Mouse (Mus musculus): Measurements from ENCODE around the gene Kcnab1. TPM values are rescaled to one million over a fixed set of nuclear protein-coding genes. Genes with fewer than 3 reads are reported as not detected.

Gene Kcnab1
- polyA plus RNA-seq, 1 experiment from 2014 or later: 3.3 TPM

DNA sequence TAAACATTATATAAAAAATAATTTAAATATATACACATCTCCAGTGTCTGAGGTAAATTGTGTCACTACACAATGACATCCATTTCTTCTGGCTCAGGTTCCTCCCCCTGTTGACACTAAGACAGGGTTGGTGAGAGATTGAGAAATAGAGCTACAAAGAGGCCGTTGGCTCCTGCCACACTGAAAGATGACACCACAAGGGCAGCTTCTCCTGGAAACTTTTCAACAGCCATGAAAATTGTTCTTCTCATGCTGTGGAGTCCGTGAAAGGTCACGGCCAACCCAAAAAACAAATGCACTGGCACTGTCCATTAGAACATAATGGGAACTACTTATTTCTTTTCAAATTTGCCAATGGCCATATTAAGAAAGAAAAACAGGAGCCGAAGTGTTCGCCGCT is 256.0 kb downstream of the Kcnab1 start:
- Histone ChIP-seq H3K27ac (no peak overlapping the region), H3K9me3 (no peaks in the 10 kb centered on the region), H3K4me1 (no peaks in the 10 kb centered on the region), H3K4me3 (replicated peaks) (no peak overlapping the region), H3K27me3 (no peaks in the 10 kb centered on the region), H3K4me2 (no peak overlapping the region), H3K36me3 (replicated peaks) (peaks cover 9% of the 10 kb centered on the region), H3K9ac (no peak overlapping the region)
- WGBS: 85% methylated on average over 6 of the region's 6 CpGs
- no peak for ATAC-seq (ENCODE audit: low FRiP score)

DNA sequence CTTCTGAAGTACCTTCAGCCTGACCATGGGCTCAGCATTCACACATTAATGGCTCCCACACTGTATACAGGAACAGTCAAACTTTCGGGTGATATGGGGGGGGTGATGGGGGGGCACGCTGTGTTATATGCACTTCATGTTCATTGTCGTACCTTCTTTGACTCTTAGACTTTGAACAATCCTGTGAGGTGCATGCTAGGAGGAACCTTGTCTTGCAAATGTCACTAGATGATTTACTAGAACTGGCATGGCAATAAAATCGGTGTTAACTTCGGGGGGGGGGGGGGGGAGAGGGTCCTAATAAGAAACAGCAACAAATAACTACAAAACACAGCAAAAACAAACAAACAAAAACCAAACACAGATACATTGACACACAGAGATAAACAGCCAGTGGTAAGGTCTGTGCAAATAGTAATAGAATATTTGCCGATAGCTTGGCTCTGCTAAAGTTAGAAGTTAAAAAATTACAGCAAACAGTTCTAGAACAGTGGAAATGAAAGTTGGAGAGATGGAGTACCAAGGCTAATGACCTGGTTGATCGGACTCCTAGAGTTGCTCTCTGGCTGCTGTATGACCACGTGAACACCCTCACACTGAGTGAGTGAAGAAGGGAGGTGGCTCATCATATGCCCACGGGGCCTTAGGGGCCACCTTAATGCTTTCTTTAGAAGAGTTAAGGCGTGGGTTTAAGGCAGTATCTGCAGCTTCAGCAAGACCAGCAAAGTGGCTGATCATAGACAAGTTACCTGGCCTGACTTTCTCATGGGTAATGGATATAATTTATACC is 256.9 kb downstream of the Kcnab1 start:
- H3K4me3 ChIP-seq (replicated peaks): no peak overlapping the region
- no peak for ATAC-seq (ENCODE audit: low FRiP score)
- H3K36me3 ChIP-seq (replicated peaks): peaks cover 18% of the 10 kb centered on the region
- H3K27ac ChIP-seq: no peak overlapping the region
- H3K4me2 ChIP-seq: no peak overlapping the region
- no peaks in the 10 kb centered on the region for H3K27me3 ChIP-seq
- no peaks in the 10 kb centered on the region for H3K9me3 ChIP-seq
- 87% methylated on average over 10 of the region's 10 CpGs for WGBS
- no peak overlapping the region for H3K9ac ChIP-seq
- no peaks in the 10 kb centered on the region for H3K4me1 ChIP-seq

DNA sequence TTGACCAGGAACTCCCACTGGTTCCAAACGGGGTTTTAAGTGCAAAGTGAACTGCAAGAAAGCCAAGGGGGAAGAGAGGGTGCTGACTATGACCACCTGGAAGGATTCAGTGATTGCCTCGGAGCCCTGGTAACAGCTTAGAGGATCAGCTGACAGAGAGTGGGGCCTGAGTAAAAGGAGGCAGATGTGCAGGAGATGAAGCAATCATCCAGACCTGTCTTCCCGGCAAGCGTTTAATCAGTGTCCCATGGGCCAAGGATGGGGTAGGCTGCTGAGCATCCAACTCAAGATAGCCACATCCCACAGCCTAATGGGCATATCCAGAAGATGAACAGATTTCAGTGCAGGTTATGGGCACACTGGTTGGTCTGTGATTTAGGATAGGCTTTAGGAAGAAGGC is 258.8 kb downstream of the Kcnab1 start:
- Histone ChIP-seq H3K9ac (no peak overlapping the region), H3K27ac (no peak overlapping the region), H3K4me3 (replicated peaks) (no peak overlapping the region), H3K4me1 (no peaks in the 10 kb centered on the region), H3K27me3 (no peaks in the 10 kb centered on the region), H3K9me3 (no peaks in the 10 kb centered on the region), H3K36me3 (replicated peaks) (peaks cover 34% of the 10 kb centered on the region), H3K4me2 (no peak overlapping the region)
- 74% methylated on average over 4 of the region's 4 CpGs for WGBS
- ATAC-seq (ENCODE audit: low FRiP score): no peak

DNA sequence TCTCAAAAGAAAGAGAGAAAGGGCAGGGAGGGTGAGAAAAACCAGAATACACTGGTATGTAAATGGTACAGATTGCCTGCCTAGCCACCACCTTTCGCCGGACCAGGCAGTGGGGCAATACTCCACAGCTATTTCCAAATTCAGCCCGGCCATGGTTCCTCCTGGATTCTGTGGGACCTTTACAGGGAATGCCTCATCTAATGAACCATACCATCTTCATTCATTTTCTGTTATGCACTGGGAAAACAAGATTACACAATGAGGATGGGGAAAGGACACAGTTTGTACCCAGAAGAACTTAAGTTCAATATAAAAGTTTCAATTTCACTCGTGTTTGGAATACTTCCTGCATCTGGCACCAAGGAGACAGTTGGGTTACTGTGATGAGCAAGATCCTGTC is 263.4 kb downstream of the Kcnab1 start:
- Histone ChIP-seq H3K27me3 (no peaks in the 10 kb centered on the region), H3K27ac (no peak overlapping the region), H3K4me2 (no peak overlapping the region), H3K4me1 (peaks cover 9% of the 10 kb centered on the region), H3K36me3 (replicated peaks) (peaks cover 42% of the 10 kb centered on the region), H3K4me3 (replicated peaks) (no peak overlapping the region), H3K9ac (no peak overlapping the region), H3K9me3 (no peaks in the 10 kb centered on the region)
- ATAC-seq (ENCODE audit: low FRiP score): no peak
- WGBS: 94% methylated on average over 4 of the region's 4 CpGs

DNA sequence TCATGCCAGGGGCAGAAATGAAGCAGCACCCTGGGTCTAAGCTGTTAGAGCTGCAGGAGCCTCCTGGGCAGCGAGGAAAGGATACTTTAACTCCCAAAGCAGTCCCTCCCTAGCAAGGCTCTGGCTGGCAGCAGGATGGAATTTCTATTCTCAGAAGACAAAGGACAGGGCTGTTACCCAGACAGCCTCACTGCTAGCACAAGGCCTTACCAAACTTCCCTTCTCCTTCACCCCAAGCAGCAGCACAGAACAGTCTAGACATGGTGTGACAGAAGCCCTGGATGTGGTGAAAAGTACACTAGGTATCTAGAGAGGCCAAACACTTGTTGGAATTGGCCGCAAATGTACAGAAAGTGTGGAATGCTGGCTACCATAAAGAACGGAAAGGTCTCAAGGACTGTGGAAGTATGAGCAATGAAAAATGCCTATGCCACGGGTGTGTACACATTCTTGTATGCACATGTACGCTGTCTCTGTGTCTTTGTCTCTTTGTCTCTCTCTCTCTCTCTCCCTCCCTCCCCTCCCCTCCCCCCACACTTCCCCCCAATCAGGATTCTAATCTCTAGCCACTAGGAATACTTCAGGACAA is 264.5 kb downstream of the Kcnab1 start:
- 71% methylated on average over 5 of the region's 5 CpGs for WGBS
- peaks cover 9% of the 10 kb centered on the region for H3K4me1 ChIP-seq
- H3K9me3 ChIP-seq: no peaks in the 10 kb centered on the region
- H3K9ac ChIP-seq: no peak overlapping the region
- peaks cover 37% of the 10 kb centered on the region for H3K36me3 ChIP-seq (replicated peaks)
- no peak overlapping the region for H3K4me2 ChIP-seq
- no peaks in the 10 kb centered on the region for H3K27me3 ChIP-seq
- H3K27ac ChIP-seq: no peak overlapping the region
- ATAC-seq (ENCODE audit: low FRiP score): no peak
- no peak overlapping the region for H3K4me3 ChIP-seq (replicated peaks)

DNA sequence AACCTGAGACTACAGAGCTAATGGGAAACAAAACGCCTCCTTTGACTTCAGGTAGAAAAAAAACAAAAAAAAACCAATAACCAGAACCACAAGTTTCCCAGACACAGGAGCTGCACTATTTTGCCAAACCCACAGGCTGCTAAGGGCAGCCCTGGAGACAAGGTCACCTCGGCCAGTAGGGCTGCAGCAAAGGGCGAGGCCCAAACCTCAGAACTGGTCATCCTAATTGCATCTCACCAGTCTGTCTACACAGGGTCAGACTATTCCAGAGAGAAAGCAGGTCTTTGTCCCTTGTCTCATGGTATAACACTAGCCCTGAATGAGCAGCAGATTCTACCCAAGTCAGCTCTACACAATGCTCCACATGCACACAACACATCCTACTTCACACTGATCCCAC is 265.5 kb downstream of the Kcnab1 start:
- no peak overlapping the region for H3K9ac ChIP-seq
- peaks cover 9% of the 10 kb centered on the region for H3K4me1 ChIP-seq
- no peak overlapping the region for H3K4me2 ChIP-seq
- no peaks in the 10 kb centered on the region for H3K9me3 ChIP-seq
- H3K27me3 ChIP-seq: no peaks in the 10 kb centered on the region
- H3K36me3 ChIP-seq (replicated peaks): peaks cover 43% of the 10 kb centered on the region
- 76% methylated on average over 3 of the region's 3 CpGs for WGBS
- no peak for ATAC-seq (ENCODE audit: low FRiP score)
- H3K4me3 ChIP-seq (replicated peaks): no peak overlapping the region
- no peak overlapping the region for H3K27ac ChIP-seq

DNA sequence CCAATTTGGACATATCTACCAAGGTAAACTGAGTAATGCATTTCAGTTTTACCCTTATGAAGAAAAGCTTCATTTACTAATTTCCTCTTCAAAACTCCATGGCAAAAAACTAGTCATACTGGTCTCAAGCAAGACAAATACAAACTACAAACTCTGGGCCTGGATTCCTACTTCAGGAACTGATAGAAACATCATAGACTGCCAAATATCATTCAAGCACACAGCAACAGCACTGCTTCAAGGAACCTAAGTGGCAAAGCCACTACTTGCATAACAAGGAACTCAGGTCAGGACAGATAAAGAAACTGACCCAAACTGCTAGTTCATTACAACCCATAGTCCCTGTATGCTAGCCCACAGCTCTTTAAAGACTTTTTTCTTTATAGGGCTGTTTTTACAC is 269.5 kb downstream of the Kcnab1 start:
- H3K9me3 ChIP-seq: no peaks in the 10 kb centered on the region
- no peak overlapping the region for H3K27ac ChIP-seq
- H3K27me3 ChIP-seq: no peaks in the 10 kb centered on the region
- no peak overlapping the region for H3K9ac ChIP-seq
- peaks cover 43% of the 10 kb centered on the region for H3K36me3 ChIP-seq (replicated peaks)
- H3K4me1 ChIP-seq: peaks cover 5% of the 10 kb centered on the region
- no peak for ATAC-seq (ENCODE audit: low FRiP score)
- H3K4me2 ChIP-seq: no peak overlapping the region
- no peak overlapping the region for H3K4me3 ChIP-seq (replicated peaks)

DNA sequence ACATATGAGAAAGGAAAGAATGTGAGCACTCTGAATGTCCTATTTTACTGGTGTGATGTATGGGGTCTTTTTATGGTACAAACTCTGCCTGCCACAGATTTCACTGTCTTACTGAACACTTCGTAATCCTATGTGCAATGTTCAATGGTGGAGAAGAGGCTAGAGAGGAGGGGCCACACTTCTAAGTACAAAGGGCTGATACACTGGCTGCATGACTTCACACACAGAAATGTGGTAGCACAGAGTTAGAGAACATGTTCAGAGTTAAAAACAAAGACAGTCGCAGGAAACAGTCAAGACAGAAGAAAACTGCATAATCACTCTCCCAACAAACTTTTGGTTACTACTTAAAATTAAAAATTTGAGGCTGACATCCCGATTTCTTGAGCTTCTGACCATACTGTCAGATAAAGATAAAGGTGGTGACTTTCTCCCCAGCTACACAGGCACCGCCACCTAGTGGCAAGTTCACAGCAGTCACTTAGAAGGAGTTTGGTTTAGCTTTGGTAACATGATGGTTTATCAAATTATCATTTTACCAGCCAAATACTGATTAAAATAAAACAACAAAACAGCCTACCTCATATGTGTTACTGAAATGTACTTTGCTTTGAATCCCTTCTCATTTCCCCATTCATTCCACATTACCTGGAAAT is 270.8 kb downstream of the Kcnab1 start:
- ATAC-seq (ENCODE audit: low FRiP score): no peak; the same call in 1 of the 2 replicates
- H3K27me3 ChIP-seq: no peaks in the 10 kb centered on the region
- 82% methylated on average over 4 of the region's 4 CpGs for WGBS
- no peaks in the 10 kb centered on the region for H3K4me1 ChIP-seq
- peaks cover 54% of the 10 kb centered on the region for H3K36me3 ChIP-seq (replicated peaks)
- no peak overlapping the region for H3K4me3 ChIP-seq (replicated peaks)
- no peak overlapping the region for H3K9ac ChIP-seq
- no peak overlapping the region for H3K4me2 ChIP-seq
- no peaks in the 10 kb centered on the region for H3K9me3 ChIP-seq
- H3K27ac ChIP-seq: no peak overlapping the region

DNA sequence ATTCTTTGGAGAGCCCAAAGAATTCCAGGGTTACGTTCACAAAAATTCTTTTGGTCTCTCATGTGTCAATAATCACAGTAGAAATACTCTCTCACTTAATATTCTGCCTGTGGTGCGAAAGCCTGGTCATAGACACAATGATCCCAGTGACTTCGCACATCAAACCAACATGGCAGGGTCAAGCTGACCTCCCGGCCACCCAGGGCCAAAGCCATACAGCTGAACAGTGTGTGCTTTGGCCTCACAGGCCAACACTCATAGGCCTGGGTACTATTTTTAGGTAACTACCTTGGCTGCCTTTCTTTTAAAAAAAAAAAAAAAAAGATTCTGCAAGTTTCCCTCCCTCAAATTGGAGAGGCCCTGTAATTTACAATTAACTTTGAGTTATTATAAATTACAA is 271.9 kb downstream of the Kcnab1 start:
- H3K36me3 ChIP-seq (replicated peaks): peaks cover 64% of the 10 kb centered on the region
- ATAC-seq (ENCODE audit: low FRiP score): no peak

DNA sequence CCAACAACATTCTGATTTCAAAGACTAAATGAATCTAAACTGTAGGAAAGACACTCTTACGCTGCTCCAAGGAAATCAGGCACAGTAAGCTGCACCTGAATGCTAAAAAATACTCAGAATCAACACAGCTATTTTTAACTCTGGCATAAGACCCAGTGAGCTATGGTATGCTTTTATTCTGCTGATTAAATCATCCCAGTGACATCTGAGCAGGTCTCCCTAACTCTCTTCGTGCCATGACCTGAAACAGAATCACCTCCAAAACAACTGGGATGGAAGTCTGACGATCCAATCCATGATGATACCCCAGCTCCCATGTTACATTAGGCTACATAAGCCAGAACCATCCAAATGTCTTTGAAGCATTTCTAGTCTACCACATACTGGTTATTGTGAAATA is 275.2 kb downstream of the Kcnab1 start:
- WGBS: 92% methylated on average over 3 of the region's 3 CpGs
- Histone ChIP-seq H3K4me3 (replicated peaks) (no peak overlapping the region), H3K9me3 (no peaks in the 10 kb centered on the region), H3K9ac (no peak overlapping the region), H3K27me3 (no peaks in the 10 kb centered on the region), H3K4me1 (no peaks in the 10 kb centered on the region), H3K27ac (no peak overlapping the region), H3K36me3 (replicated peaks) (peaks cover 81% of the 10 kb centered on the region), H3K4me2 (no peak overlapping the region)
- no peak for ATAC-seq (ENCODE audit: low FRiP score)

More for the DNA sequence above, 271.9 kb downstream of the Kcnab1 start:
- no peaks in the 10 kb centered on the region for H3K9me3 ChIP-seq
- H3K4me1 ChIP-seq: no peaks in the 10 kb centered on the region
- H3K27ac ChIP-seq: no peak overlapping the region
- H3K4me3 ChIP-seq (replicated peaks): no peak overlapping the region
- H3K4me2 ChIP-seq: no peak overlapping the region
- H3K9ac ChIP-seq: no peak overlapping the region
- no peaks in the 10 kb centered on the region for H3K27me3 ChIP-seq
- WGBS: 88% methylated on average over 4 of the region's 4 CpGs

DNA sequence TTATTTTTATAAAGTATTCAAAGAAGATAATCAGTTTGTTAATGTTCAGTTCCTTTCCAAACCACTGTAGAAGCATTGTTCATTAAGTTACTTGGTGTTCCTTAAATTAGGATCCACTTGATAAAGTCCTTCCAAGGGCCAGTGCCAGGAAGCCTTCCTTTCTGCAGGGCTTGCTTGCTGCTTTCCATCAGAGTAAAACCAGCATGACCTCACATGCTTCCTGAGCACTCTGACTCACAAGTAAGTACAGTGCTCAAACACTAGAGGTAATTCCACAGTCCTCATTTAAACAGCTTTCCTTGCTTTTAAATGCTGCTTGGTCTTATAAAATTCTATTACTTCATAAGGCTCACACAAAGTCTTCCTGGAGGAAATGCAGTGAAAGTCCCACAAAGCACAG is 276.6 kb downstream of the Kcnab1 start:
- Histone ChIP-seq H3K4me1 (no peaks in the 10 kb centered on the region), H3K27me3 (no peaks in the 10 kb centered on the region), H3K27ac (no peak overlapping the region), H3K4me3 (replicated peaks) (no peak overlapping the region), H3K9ac (no peak overlapping the region), H3K36me3 (replicated peaks) (peaks cover 81% of the 10 kb centered on the region), H3K4me2 (no peak overlapping the region), H3K9me3 (no peaks in the 10 kb centered on the region)
- no peak for ATAC-seq (ENCODE audit: low FRiP score)

DNA sequence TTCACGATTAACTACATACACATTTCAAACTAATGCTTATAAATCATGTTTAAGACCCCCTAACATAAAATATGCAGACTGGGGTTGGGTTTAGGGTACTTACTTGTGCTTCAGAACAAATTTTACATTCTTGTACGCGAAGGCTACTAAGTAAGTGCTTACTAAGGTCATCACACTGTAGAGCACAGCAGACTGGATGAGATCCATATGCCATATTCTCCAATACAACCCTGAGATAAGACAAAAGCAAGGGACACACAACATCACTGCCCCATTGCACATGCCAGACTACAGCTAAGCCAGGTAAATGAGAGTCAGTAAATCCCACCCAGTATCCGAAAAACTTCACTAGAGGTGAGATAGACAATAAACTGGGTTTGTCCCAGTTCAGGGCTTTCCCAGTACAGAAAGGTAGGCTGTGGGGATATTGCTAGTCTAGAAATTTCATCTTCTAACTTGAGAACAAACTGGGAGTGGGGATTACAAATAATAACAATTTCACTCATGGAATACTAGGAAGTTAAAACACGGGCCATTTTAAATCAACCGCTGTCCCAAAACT is 282.1 kb downstream of the Kcnab1 start:
- H3K4me1 ChIP-seq: peaks cover 8% of the 10 kb centered on the region
- peak overlapping the region; percentile 88; the same call in 1 of the 2 replicates for H3K27ac ChIP-seq
- H3K9me3 ChIP-seq: no peaks in the 10 kb centered on the region
- H3K36me3 ChIP-seq (replicated peaks): peaks cover 33% of the 10 kb centered on the region
- peak overlapping the region; percentile 87 for H3K4me3 ChIP-seq (replicated peaks)
- WGBS: 41% methylated on average over 6 of the region's 6 CpGs
- H3K27me3 ChIP-seq: no peaks in the 10 kb centered on the region
- H3K4me2 ChIP-seq: peak overlapping the region; percentile 68
- peak overlapping the region; percentile 88 for H3K9ac ChIP-seq
- ATAC-seq (ENCODE audit: low FRiP score): no peak

All from forebrain, embryonic 12.5 days (tissue).